Mouse (Mus musculus) thymus, adult 2 months (tissue): ENCODE measurements at regions not wholly inside any gene's neighbourhood (a gene's known extent, or its start where the extent isn't known, plus 50 kb on each side); places are given as distances from the start of the nearest gene placed in this dataset.

ENCODE experiments used
- CTCF ChIP-seq: fragments of 200-500 bp; IDR thresholded peaks from 2 replicates; pipeline ENCODE4 v1.5.1; 2012; ENCODE audit warnings: mild to moderate bottlenecking, control low read depth, low read length, moderate library complexity, borderline replicate concordance; ENCODE audit not compliant: control insufficient read depth, poor library complexity, insufficient read depth; ENCODE audit errors: extremely low read depth
- POLR2A ChIP-seq: fragments of 200-500 bp; IDR thresholded peaks from 2 replicates; pipeline ENCODE4 v1.6.1; 2012; ENCODE audit warnings: mild to moderate bottlenecking, low read length, control low read depth, moderate library complexity; ENCODE audit not compliant: control insufficient read depth, poor library complexity, insufficient read depth; ENCODE audit errors: extremely low read depth

- no peak for TF ChIP-seq CTCF
- no peak for TF ChIP-seq POLR2A
Measured at GRCm38 (mm10) chr9:74741949-74742348, 119.8 kb upstream of the Onecut1 start.
